Mouse (Mus musculus) limb, embryonic 15.5 days (tissue): ENCODE data around the gene Cops9. TPM values are rescaled to one million over a fixed set of nuclear protein-coding genes. Genes with fewer than 3 reads are reported as not detected.
A peak's percentile ranks its signal among the peaks of the same experiment; 100 is the strongest.

Experiments used
- ATAC-seq: fragments of 200-750 bp; cut with Nextera tagmentation; 2 replicates; pipeline ENCODE4 v1.8.0; 2017; ENCODE audit warnings: low read depth, moderate TSS enrichment; ENCODE audit not compliant: insufficient number of reproducible peaks, low FRiP score, low TSS enrichment
- H3K27ac ChIP-seq: fragments of 300-500 bp; sonication (generic); 2 replicates; pipeline ENCODE4 v1.5.1; 2015; ENCODE audit warnings: moderate library complexity, mild to moderate bottlenecking, inconsistent platforms
- H3K27me3 ChIP-seq: fragments of 300-500 bp; sonication (generic); 2 replicates; pipeline ENCODE4 v1.6.1; 2015; ENCODE audit warnings: inconsistent platforms
- H3K36me3 ChIP-seq: fragments of 300-500 bp; sonication (generic); 2 replicates; pipeline ENCODE4 v1.6.1; 2015; ENCODE audit warnings: inconsistent platforms
- H3K4me1 ChIP-seq: fragments of 300-500 bp; sonication (generic); 2 replicates; pipeline ENCODE4 v1.6.1; 2015; ENCODE audit warnings: inconsistent platforms
- H3K4me2 ChIP-seq: fragments of 300-500 bp; sonication (generic); 2 replicates; pipeline ENCODE4 v1.6.1; 2015; ENCODE audit warnings: mild to moderate bottlenecking, inconsistent platforms
- H3K4me3 ChIP-seq: fragments of 300-500 bp; sonication (generic); 2 replicates; pipeline ENCODE4 v1.5.1; 2015; ENCODE audit warnings: mild to moderate bottlenecking, inconsistent platforms
- H3K9ac ChIP-seq: fragments of 300-500 bp; sonication (generic); 2 replicates; pipeline ENCODE4 v1.6.1; 2015; ENCODE audit warnings: inconsistent platforms
- H3K9me3 ChIP-seq: fragments of 300-500 bp; sonication (generic); 2 replicates; pipeline ENCODE4 v1.6.1; 2016; ENCODE audit warnings: inconsistent platforms
- WGBS: fragments of 180-500 bp; shearing (Covaris S2); methylation state at CpG from one replicate; pipeline ENCODE4 v1.1.7; 2015; 5-methylcytosine and 5-hydroxymethylcytosine counted together
- polyA plus RNA-seq: library from polyadenylated mRNA; unstranded; fragments of >200 nt; fragmentation: Nextera tagmentation; extraction: Ambion mirVana; gene quantifications from 2 replicates; pipeline ENCODE4 v1.2.1, GENCODE M21; 2015

Gene Cops9
- 335 and 393 TPM in 2 replicates for polyA plus RNA-seq

DNA sequence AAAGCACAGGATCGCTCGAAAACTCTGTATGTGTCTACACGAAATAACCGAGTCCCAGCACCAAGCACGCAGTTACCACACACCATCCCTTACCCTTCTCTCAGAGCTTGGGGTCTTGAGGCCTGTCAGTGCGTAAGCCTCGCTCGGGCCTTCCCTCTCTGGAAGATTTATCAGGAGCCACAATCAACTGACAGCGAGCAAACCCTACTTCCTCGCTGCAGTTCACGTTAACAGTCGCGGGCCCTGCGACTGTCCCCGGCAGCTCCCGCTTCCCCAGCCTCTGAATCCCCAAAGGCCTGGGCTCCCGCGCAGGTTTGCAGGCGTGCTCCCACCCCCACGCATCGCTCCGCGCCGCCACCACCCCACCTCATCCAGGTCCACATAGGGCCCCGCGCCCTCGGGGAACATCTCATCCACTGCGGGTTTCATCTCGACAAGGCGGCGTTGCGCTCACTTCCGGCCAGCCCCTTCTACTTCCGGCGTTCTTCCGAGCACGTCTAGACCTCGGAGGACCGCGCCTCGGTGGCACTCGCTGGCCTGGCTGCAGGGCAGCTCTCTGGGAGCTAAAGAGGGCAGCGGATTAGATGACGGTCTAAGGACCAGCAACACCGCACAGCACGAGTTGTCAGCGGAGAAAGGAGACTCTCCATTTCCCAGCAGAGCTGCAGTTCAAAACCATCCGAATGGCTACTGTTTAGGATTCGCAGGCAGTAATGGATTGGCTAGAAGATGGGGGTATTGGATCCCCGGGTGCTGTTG is at the start of gene Cops9:
Cops9 (minus strand) TSS at position 472 of the 759 bp plus-strand sequence.
- 2% methylated on average over 50 of the region's 50 CpGs for WGBS
- Histone ChIP-seq H3K27me3 (no peaks in the 10 kb centered on the region; the same call in 1 of the 2 replicates), H3K4me3 (peak within 1 kb of the TSS; percentile 97), H3K4me1 (peaks cover 22% of the 10 kb centered on the region), H3K4me2 (peak within 1 kb of the TSS; percentile 84), H3K9me3 (no peaks in the 10 kb centered on the region), H3K36me3 (peaks cover 34% of the 10 kb centered on the region), H3K27ac (peak within 1 kb of the TSS; percentile 73), H3K9ac (peak within 1 kb of the TSS; percentile 95)
- peak; percentile 81; the same call in 1 of the 2 replicates for ATAC-seq

DNA sequence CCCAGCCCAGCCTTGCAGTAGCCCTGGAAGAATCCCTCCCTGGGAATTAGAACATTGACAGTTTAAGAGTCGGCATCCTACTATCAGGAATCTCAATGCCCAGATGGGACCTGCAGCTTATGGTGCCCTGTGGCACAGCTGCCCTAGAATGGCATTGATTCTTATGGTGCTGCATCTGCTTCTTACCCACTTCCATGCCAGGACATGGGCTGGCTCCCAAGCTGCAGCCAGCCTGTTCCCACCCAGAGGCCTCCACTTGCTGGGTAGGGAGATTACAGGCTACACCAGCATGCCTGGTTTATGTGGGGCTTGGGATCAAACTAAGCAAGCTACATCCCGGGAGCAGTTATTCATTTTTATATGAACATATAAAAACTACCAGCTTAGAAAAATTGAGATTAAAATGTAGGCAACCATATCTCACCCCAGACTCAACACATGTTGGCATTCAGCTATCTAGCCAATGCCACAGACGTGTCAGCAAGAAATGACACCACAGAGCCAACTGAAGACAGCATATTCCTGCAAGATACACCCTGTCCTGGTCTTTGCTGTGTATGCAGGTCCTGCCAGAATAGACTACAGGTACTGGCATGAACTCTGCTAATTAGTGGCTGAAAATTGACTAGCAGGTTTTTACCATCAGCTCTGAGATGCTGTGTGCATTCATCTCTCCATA is 49.5 kb upstream of the Cops9 start:
- no peak overlapping the region for H3K9ac ChIP-seq
- H3K27ac ChIP-seq = no peak overlapping the region
- no peaks in the 10 kb centered on the region for H3K36me3 ChIP-seq
- no peak overlapping the region for H3K4me3 ChIP-seq
- WGBS = 66% methylated on average over 3 of the region's 3 CpGs
- 0 out of 2 replicates have a peak, but pooled peaks cover 9% of the 10 kb centered on the region for H3K4me1 ChIP-seq
- ATAC-seq = no peak
- no peaks in the 10 kb centered on the region for H3K9me3 ChIP-seq
- no peak overlapping the region for H3K4me2 ChIP-seq
- H3K27me3 ChIP-seq = no peaks in the 10 kb centered on the region

DNA sequence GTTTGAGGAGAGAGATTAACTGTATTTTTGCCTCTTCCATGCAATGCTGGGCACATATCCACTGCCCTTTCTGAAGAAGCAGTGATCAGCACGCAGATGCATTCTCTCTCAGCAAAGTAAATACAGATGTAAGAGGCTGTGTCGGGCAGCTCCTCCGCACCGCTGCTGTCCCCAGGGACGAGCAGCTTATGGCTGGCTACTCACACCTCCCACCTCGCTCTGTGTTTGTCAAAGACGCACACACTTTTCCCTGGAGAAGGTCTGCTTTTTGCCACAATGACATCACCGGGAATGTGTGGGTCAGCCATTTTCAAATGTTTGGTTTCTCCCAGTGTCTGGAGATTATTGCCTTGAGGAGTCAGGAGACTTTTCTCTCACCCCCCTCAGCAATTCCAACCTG is 45.2 kb upstream of the Cops9 start:
- 35% methylated on average over 8 of the region's 8 CpGs for WGBS
- Histone ChIP-seq H3K4me1 (0 out of 2 replicates have a peak, but pooled peaks cover 9% of the 10 kb centered on the region), H3K27me3 (no peaks in the 10 kb centered on the region), H3K9ac (no peak overlapping the region), H3K36me3 (no peaks in the 10 kb centered on the region), H3K9me3 (no peaks in the 10 kb centered on the region), H3K27ac (no peak overlapping the region), H3K4me2 (no peak overlapping the region), H3K4me3 (no peak overlapping the region)
- no peak for ATAC-seq

DNA sequence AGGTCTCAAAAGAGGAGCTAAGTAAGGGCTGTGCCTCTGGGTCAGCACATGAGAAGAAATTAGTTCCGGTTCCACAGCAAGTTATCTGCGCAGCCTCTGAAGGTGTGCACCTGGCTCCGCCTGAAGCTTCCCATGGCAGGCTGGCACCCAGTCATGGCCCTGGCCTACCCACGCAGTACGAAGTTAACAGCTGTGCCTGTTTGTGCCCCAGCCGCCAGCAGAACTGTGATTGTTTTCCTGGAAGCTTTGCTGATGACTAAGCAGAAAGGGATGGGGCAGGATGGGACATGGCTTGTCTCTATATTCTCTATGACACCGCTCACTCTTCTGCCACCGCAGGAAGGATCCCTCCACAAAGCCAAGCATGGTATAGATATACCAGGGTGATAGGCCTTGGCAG is 41.4 kb upstream of the Cops9 start:
- Histone ChIP-seq H3K36me3 (no peaks in the 10 kb centered on the region), H3K4me1 (0 out of 2 replicates have a peak, but pooled peaks cover 9% of the 10 kb centered on the region), H3K9ac (no peak overlapping the region), H3K27ac (no peak overlapping the region), H3K27me3 (no peaks in the 10 kb centered on the region), H3K4me3 (no peak overlapping the region), H3K4me2 (no peak overlapping the region), H3K9me3 (no peaks in the 10 kb centered on the region)
- WGBS = 82% methylated on average over 8 of the region's 8 CpGs
- no peak for ATAC-seq

DNA sequence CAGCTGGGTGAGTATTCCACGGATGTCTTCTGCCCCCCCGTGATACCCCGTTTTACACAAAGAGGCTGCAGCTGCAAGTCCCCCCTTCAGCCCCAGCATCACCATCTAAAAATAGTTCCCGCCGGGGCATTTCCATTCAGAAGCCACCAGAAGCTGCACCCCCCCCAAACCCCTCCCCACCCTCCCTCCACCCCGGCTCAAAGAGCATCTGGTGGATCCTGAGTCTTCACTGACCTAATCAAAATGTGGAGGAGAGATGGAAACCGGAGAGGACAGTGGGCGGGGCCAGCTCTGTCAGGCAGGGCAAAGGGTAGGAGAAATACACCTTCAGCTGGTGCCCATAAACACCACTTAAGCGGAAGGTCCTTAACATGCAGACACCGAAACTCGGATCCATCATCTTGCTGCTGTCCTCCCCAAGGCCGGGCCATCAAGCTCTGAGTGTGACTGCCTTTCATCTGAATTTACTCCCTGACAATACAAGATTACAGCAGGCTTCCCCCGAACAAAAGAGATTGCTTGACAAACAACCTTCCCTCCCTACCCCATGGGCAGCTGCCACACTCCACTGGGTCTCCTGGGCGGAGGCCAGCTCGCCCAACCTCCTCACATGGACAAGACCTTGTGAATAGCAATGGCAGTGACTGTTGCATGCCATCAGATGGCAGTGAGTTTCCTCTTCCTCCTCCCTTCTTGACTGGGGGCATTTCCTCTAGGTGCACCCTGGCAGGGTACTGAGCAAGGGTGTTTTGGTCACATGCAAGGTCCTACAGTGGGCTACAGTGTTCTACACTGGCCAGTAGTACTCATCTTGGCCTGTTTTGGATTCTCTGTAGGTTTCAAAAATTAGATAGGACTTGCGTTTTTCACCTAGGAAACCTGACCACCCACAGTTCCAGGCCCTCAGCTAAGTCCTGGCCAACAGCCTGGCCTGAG is 39.2 kb upstream of the Cops9 start:
- no peak for ATAC-seq
- H3K9me3 ChIP-seq = no peaks in the 10 kb centered on the region
- H3K4me1 ChIP-seq = no peaks in the 10 kb centered on the region
- no peak overlapping the region for H3K27ac ChIP-seq
- WGBS = 33% methylated on average over 16 of the region's 16 CpGs
- no peak overlapping the region for H3K4me2 ChIP-seq
- H3K27me3 ChIP-seq = no peaks in the 10 kb centered on the region
- H3K4me3 ChIP-seq = no peak overlapping the region
- no peaks in the 10 kb centered on the region for H3K36me3 ChIP-seq
- no peak overlapping the region for H3K9ac ChIP-seq

DNA sequence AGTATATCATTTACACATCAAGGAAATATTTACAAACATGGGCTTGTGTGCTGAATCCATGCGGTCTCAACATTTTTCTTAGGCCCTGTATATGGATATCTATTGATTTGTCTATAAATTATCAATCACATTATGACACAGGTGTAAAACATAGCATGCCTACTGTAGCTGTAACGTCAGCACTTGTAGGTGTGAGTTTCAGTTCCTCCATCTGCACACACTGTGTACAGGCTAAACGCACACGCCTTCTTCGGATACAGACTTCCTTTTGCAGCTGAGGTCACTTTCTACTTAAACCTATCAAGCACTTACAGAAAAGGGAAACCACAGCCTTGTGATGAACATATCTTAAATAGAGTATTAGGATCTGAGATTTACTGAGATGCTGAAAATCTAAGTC is 37.0 kb upstream of the Cops9 start:
- H3K9me3 ChIP-seq = no peaks in the 10 kb centered on the region
- H3K4me1 ChIP-seq = no peaks in the 10 kb centered on the region
- no peaks in the 10 kb centered on the region for H3K27me3 ChIP-seq
- ATAC-seq = no peak
- H3K4me2 ChIP-seq = no peak overlapping the region
- whole genome bisulfite sequencing = 85% methylated on average over 5 of the region's 5 CpGs
- no peak overlapping the region for H3K4me3 ChIP-seq
- no peaks in the 10 kb centered on the region for H3K36me3 ChIP-seq
- no peak overlapping the region for H3K27ac ChIP-seq
- H3K9ac ChIP-seq = no peak overlapping the region

DNA sequence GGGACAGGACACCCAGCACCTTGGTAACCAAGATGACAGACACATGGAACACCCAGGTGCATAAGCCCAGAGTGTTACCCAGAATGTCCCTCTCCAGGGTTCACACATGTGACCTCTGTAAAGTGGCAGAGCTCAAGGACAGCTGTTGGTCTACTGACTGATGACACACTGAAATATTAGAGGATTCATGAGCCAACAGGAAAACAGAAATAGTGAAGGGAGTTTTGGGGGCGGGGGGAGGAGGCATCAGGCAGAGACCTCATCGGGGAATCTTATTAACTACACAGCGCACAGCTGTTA is 34.8 kb upstream of the Cops9 start:
- no peak for ATAC-seq
- WGBS = 67% methylated on average over 3 of the region's 3 CpGs
- Histone ChIP-seq H3K9ac (no peak overlapping the region), H3K4me1 (0 out of 2 replicates have a peak, but pooled peaks cover 3% of the 10 kb centered on the region), H3K9me3 (no peaks in the 10 kb centered on the region), H3K36me3 (no peaks in the 10 kb centered on the region), H3K4me2 (no peak overlapping the region), H3K27me3 (no peaks in the 10 kb centered on the region), H3K4me3 (no peak overlapping the region), H3K27ac (no peak overlapping the region)

DNA sequence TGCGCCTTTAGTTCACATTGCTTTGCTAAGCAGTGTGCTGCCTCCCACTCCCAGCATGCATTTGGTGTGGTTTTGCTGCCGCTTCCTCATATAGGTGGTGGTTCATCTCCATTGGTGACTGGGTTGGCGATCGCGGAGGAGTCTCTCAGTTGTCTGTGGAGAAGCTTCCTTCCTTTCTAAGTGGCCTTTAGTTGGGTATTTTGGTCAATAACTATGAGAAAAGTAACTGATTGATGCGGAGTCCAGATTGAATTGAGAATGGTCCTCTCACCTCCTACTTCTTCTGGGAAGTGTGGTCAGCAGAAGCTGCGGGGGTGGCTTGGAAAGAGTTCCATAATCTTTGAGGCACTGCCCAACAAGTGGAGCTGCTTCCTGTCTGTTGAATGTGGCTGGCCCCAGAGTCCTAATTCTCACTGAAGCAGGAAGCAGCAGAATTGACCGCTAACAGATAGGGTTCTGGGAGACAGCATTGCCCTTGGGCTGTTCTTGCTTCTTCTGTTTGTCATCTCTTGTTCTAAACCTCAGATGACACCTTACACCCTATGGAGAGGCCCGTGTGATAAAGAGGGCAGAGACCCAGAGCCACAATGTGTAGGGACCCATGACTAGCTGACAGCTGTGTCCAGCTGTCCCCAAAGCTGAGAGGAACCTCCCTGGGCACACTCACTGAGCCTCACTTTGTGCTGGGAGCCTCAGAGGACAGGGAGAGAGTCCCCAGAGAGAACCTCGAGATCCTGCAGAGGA is 34.3 kb upstream of the Cops9 start:
- Histone ChIP-seq H3K4me2 (no peak overlapping the region), H3K27ac (no peak overlapping the region), H3K4me1 (0 out of 2 replicates have a peak, but pooled peaks cover 3% of the 10 kb centered on the region), H3K27me3 (no peaks in the 10 kb centered on the region), H3K9ac (no peak overlapping the region), H3K9me3 (no peaks in the 10 kb centered on the region), H3K36me3 (no peaks in the 10 kb centered on the region), H3K4me3 (no peak overlapping the region)
- WGBS = 78% methylated on average over 10 of the region's 10 CpGs
- ATAC-seq = no peak

DNA sequence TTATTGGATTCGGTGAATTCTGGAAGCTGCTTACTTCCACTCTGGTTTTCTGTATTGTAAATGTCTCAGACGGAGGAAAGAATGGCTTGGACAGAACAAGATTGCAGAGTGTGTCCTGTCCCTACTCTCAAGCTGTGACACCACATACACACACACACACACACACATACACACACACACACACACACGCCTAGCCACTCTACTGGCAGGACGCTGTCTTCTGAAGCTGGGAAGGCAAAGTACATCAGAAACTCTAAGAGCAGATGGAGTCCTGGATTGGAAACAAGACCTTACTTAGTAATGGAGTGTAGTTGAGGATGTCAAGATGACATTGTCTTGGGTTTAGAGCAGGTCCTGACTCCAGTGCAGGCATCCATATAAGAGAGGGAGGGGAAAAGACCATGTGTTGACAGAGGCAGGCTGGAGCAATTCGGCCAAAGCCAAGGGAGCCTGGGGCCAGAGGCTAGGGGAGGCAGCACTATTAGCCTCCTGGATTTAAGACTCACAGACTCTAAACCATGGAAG is 31.5 kb upstream of the Cops9 start:
- Histone ChIP-seq H3K9me3 (no peaks in the 10 kb centered on the region), H3K27me3 (no peaks in the 10 kb centered on the region), H3K27ac (no peak overlapping the region), H3K4me1 (0 out of 2 replicates have a peak, but pooled peaks cover 3% of the 10 kb centered on the region), H3K9ac (no peak overlapping the region), H3K4me2 (no peak overlapping the region), H3K4me3 (no peak overlapping the region), H3K36me3 (no peaks in the 10 kb centered on the region)
- no peak for ATAC-seq
- WGBS = 65% methylated on average over 5 of the region's 5 CpGs

DNA sequence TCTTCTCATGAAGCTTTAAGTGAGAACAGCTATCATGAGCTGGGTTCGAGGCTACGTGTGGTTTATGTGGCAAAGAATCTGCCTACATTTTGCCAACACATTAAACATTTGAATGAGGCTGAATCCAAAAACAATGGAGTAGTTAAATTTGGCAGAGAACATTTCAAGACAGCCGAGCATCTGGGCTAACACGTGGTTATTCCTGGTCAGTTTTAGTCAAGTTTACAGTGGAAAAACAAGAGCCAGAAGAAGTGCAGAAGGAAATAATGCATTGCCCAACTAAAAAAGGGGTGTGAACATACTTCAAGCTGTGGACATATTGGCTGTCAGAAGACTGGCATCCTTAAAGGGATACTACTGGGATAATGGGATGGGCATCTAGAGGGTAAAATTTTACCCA is 29.5 kb upstream of the Cops9 start:
- Histone ChIP-seq H3K27me3 (no peaks in the 10 kb centered on the region), H3K9ac (no peak overlapping the region), H3K4me1 (peaks cover 6% of the 10 kb centered on the region; the same call in 1 of the 2 replicates), H3K4me2 (no peak overlapping the region), H3K9me3 (no peaks in the 10 kb centered on the region), H3K36me3 (no peaks in the 10 kb centered on the region), H3K27ac (no peak overlapping the region), H3K4me3 (no peak overlapping the region)
- WGBS = 71% methylated on average over 4 of the region's 4 CpGs
- ATAC-seq = no peak

DNA sequence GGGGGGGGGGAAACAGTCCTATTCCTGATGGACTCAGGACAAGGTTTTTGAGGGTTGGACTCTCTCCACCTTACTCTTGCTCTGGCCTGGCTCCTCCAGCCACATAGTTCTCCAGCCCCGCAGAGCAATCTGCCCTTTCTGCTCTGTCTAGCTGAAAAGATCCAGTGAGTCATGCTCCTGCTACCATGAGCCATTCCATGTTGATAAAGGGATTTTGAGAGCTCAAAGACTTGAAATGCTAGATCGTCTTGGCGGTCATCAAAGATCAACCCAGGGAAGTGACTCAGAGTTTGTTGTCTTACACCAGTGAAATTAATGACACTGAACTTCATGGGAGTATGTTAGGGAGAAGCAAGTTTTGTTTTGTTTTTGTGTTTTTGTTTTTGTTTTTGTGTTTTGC is 27.6 kb upstream of the Cops9 start:
- 89% methylated on average over 3 of the region's 3 CpGs for WGBS

More for the DNA sequence above, 27.6 kb upstream of the Cops9 start:
- no peaks in the 10 kb centered on the region for H3K36me3 ChIP-seq
- H3K4me2 ChIP-seq = no peak overlapping the region
- no peaks in the 10 kb centered on the region for H3K9me3 ChIP-seq
- H3K9ac ChIP-seq = no peak overlapping the region
- H3K27me3 ChIP-seq = no peaks in the 10 kb centered on the region
- no peak overlapping the region for H3K27ac ChIP-seq
- peaks cover 9% of the 10 kb centered on the region; the same call in 1 of the 2 replicates for H3K4me1 ChIP-seq
- H3K4me3 ChIP-seq = no peak overlapping the region
- no peak for ATAC-seq
